Mouse (Mus musculus) naive thymus-derived CD4-positive, alpha-beta T cell, adult 2 months (primary cell): ENCODE measurements around the gene Tmem171.
A peak's percentile ranks its signal among the peaks of the same experiment; 100 is the strongest.

ENCODE experiments used
- DNase-seq: peaks from one replicate; pipeline ENCODE4 v3.0.0-alpha.2; 2011; ENCODE audit warnings: low read depth

Gene Tmem171

GRCm38 (mm10) chr13:98694773-98695314, at the start of gene Tmem171:
Tmem171 (minus strand) TSS chr13:98694834.
- no peak for DNase-seq

GRCm38 (mm10) chr13:98743829-98744228, 49.2 kb upstream of the Tmem171 start:
- DNase-seq, result no peak

GRCm38 (mm10) chr13:98743214-98743613, 48.6 kb upstream of the Tmem171 start:
- DNase-seq, result no peak

GRCm38 (mm10) chr13:98738213-98738612, 43.6 kb upstream of the Tmem171 start:
- DNase-seq, result peak; percentile 15

GRCm38 (mm10) chr13:98733292-98733691, 38.7 kb upstream of the Tmem171 start:
- DNase-seq, result no peak

- no peak for DNase-seq
Measured at GRCm38 (mm10) chr13:98729271-98730062, 34.8 kb upstream of the Tmem171 start.

GRCm38 (mm10) chr13:98726494-98726893, 31.9 kb upstream of the Tmem171 start:
- peak; percentile 7 for DNase-seq

- DNase-seq, result no peak
Measured at GRCm38 (mm10) chr13:98723430-98723829, 28.8 kb upstream of the Tmem171 start.

GRCm38 (mm10) chr13:98722296-98722695, 27.7 kb upstream of the Tmem171 start:
- no peak for DNase-seq

GRCm38 (mm10) chr13:98716176-98716575, 21.5 kb upstream of the Tmem171 start:
- DNase-seq, result no peak

- no peak for DNase-seq
Measured at GRCm38 (mm10) chr13:98715443-98715990, 20.9 kb upstream of the Tmem171 start.

GRCm38 (mm10) chr13:98710655-98711054, 16.0 kb upstream of the Tmem171 start:
- no peak for DNase-seq

- DNase-seq, result no peak
Measured at GRCm38 (mm10) chr13:98710236-98710635, 15.6 kb upstream of the Tmem171 start.

- no peak for DNase-seq
Measured at GRCm38 (mm10) chr13:98705501-98705900, 10.9 kb upstream of the Tmem171 start.

GRCm38 (mm10) chr13:98703786-98704185, 9.2 kb upstream of the Tmem171 start:
- DNase-seq, result no peak

- DNase-seq, result no peak
Measured at GRCm38 (mm10) chr13:98702361-98702760, 7.7 kb upstream of the Tmem171 start.

GRCm38 (mm10) chr13:98701309-98701675, 6.7 kb upstream of the Tmem171 start:
- no peak for DNase-seq

GRCm38 (mm10) chr13:98700661-98701308, 6.2 kb upstream of the Tmem171 start:
- DNase-seq, result no peak

- DNase-seq, result no peak
Measured at GRCm38 (mm10) chr13:98699982-98700540, 5.4 kb upstream of the Tmem171 start.

- no peak for DNase-seq
Measured at GRCm38 (mm10) chr13:98699051-98699744, 4.6 kb upstream of the Tmem171 start.

- DNase-seq, result no peak
Measured at GRCm38 (mm10) chr13:98696716-98697115, 2.1 kb upstream of the Tmem171 start.

- no peak for DNase-seq
Measured at GRCm38 (mm10) chr13:98695546-98695945, 912 bp upstream of the Tmem171 start.
